Mouse (Mus musculus): ENCODE data around the gene Fam151b. TPM values are rescaled to one million over a fixed set of nuclear protein-coding genes. Genes with fewer than 3 reads are reported as not detected.

Fam151b gene
- 0.17 and 0.27 TPM in 2 replicates for polyA plus RNA-seq (2015; fragmentation: Nextera tagmentation; extraction: Ambion mirVana)

DNA sequence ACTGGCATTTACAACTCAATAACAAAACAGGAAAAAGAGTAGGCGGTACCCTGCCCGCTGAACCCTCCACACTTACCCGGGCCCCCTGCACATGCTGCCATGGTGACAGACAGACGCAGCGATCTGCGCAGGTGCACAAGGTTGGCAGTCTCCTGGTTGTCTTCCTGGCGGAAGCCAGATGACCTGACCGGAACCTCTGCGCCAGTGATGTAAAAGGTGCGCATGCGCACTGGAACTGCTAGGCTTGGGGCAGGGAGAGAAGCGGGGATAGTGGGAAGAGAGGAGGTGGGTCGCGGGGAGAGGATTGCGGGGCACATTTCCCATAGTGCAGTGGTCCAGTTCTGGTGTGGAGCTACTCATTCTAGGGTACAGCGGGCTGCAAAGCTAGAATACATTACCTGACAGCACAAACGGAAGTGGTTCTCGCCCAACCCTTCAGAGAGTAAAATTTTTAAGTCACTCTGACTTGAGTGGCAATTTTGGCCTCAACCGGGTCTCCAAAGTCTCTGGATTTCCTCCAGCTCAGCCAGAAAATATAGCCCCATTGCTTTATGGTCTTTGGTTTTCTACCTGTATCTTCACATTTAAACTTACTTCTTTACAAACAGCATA, at the start of gene Fam151b:
Gene Fam151b, minus strand, starts transcription at position 164 of the 612 bp plus-strand sequence.
- peak; percentile 100 for ATAC-seq (ENCODE audit: low FRiP score)
- Histone ChIP-seq H3K36me3 (peaks cover 5% of the 10 kb centered on the region), H3K27me3 (no peaks in the 10 kb centered on the region), H3K4me2 (peak within 1 kb of the TSS; percentile 63), H3K9me3 (no peaks in the 10 kb centered on the region), H3K4me3 (peak within 1 kb of the TSS; percentile 44), H3K9ac (peak within 1 kb of the TSS; percentile 64), H3K27ac (peak within 1 kb of the TSS; percentile 83), H3K4me1 (replicated peaks) (0 out of 2 replicates have a peak, but pooled peaks cover 4% of the 10 kb centered on the region)
- WGBS: 7% methylated on average over 19 of the region's 19 CpGs

DNA sequence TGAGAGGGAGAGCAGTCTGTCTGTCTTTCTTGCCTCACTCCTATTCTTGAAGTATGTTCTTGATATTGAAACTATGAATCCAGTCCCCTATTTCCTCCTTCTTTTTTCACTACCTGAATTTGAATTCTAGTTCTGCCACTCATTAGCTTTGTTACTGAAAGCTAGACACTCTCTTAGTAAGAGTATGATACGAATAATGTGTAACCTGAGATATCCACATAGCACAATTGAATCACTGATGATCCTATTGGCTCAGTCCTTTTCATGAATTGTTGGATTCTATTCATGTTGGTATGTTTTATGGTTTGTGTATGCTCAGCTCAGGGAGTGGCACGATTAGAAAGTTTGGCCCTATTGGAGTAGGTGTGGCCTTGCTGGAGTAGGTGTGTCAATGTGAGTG, 48.4 kb upstream of the Fam151b start:
- no peaks in the 10 kb centered on the region for H3K36me3 ChIP-seq
- ATAC-seq (ENCODE audit: low FRiP score): no peak
- H3K4me1 ChIP-seq (replicated peaks): peaks cover 12% of the 10 kb centered on the region
- H3K27ac ChIP-seq: no peak overlapping the region
- no peaks in the 10 kb centered on the region for H3K27me3 ChIP-seq
- H3K9me3 ChIP-seq: no peaks in the 10 kb centered on the region
- WGBS: 88% methylated on average over 2 of the region's 2 CpGs
- H3K9ac ChIP-seq: 0 out of 2 replicates have a peak overlapping the region, but pooled peaks have one; percentile 8
- H3K4me3 ChIP-seq: no peak overlapping the region
- no peak overlapping the region for H3K4me2 ChIP-seq

DNA sequence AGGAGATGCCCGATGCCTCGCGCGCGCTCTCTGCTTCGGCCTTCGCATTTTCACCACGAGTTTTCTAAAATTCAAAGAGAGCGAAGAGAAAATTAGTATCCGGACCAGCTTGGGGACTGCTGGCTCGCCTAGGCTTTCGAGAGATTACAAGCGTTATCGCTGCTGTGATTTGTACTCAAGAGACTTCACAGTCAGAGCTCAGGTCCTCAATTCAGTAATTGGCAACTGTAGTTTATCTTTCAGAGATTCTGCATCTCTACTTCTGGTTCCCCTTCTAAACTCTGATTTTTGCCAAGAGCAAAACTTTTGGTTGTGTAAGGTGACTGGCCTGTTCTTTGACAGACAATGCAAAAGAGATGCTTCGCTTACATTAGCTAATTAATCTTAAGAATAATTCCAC, 47.4 kb upstream of the Fam151b start:
- Histone ChIP-seq H3K9me3 (no peaks in the 10 kb centered on the region), H3K27ac (peak overlapping the region; percentile 95), H3K4me3 (peak overlapping the region; percentile 74), H3K4me1 (replicated peaks) (peaks cover 12% of the 10 kb centered on the region), H3K27me3 (no peaks in the 10 kb centered on the region), H3K4me2 (peak overlapping the region; percentile 67), H3K9ac (peak overlapping the region; percentile 84), H3K36me3 (no peaks in the 10 kb centered on the region)
- ATAC-seq (ENCODE audit: low FRiP score): peak; percentile 16; the same call in 1 of the 2 replicates
- 4% methylated on average over 15 of the region's 15 CpGs for WGBS

DNA sequence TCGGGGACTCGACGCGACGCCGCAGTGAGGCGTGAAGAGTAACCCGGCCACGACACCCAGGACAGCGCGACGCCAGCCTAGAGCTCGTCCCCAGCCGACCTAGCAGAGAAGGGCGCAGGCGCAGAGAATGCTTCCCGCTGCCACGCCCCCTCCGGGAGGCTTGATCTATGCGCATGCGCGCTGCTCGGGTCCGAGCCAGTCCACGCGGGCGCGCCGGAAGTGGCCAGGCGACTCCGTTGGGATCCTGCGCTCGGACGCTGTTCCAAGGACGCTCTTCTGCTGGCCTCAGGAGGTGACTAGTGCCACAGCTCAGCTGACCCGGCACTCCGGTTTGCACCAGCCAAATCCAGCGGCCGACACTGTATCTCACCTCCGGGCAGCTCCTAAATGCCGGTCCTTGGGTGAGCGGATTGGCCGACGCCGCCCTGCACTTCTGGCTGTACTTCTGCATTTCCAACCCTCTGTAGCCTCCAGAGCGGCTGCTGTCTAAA, 47.0 kb upstream of the Fam151b start, which contains the start of gene Zfyve16:
Gene Zfyve16, minus strand, starts transcription at position 148 of the 491 bp plus-strand sequence.
- peak; percentile 98 for ATAC-seq (ENCODE audit: low FRiP score)
- WGBS: under 1% methylated on average over 46 of the region's 46 CpGs
- H3K27me3 ChIP-seq: no peaks in the 10 kb centered on the region

DNA sequence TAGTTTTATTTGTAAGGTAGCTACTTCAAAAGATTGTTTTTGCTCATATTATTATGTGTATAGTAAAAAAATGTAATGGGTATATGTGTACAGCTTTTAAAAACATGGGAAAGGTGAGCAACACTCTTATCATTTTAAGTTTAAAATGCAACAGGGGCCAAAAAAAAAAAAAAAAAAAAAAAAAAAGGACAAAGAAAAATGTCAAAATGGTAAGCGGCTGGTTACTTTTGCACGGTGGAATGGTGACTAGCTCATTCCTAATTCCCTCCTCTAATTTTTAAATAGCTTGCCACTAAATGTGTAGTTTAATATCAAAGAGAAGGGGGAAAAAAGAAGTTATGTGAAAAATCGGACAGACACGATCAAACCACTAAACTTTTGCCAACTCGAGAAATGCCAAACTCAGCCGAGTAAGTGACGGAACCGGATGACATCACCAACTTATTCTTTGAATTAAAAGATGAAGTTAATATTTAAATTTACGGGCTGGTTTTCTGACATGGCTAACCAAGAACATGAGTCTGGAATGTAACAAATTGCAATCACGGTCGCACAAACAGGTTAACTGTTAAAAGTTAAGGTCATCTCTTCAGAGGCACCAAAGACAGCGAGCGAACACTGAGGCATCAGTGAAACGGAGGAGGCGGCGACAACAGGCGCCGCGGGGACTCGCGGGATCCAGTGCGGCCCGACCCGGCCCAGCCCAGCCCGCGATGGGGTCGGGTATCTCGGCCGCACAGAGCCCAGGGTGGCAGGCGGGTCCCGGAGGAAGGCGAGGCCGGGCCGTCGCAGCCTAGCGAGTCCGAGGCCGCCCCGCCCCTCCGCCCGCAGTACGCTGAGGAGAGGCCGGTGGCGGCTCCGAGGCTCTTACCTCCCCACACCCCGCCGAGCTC, 46.3 kb upstream of the Fam151b start:
- H3K9me3 ChIP-seq: no peaks in the 10 kb centered on the region
- peak overlapping the region; percentile 84 for H3K9ac ChIP-seq
- peak overlapping the region; percentile 95 for H3K27ac ChIP-seq
- peak overlapping the region; percentile 74 for H3K4me3 ChIP-seq
- H3K27me3 ChIP-seq: no peaks in the 10 kb centered on the region
- H3K4me1 ChIP-seq (replicated peaks): peaks cover 12% of the 10 kb centered on the region
- H3K36me3 ChIP-seq: no peaks in the 10 kb centered on the region
- peak; percentile 93 for ATAC-seq (ENCODE audit: low FRiP score)
- WGBS: 3% methylated on average over 47 of the region's 47 CpGs
- peak overlapping the region; percentile 67 for H3K4me2 ChIP-seq

More for the DNA sequence above, 47.0 kb upstream of the Fam151b start, which contains the start of gene Zfyve16:
- Histone ChIP-seq H3K4me1 (replicated peaks) (peaks cover 12% of the 10 kb centered on the region), H3K4me2 (peak within 1 kb of the TSS; percentile 67), H3K9ac (peak within 1 kb of the TSS; percentile 84), H3K4me3 (peak within 1 kb of the TSS; percentile 74), H3K27ac (peak within 1 kb of the TSS; percentile 95), H3K36me3 (no peaks in the 10 kb centered on the region), H3K9me3 (no peaks in the 10 kb centered on the region)

DNA sequence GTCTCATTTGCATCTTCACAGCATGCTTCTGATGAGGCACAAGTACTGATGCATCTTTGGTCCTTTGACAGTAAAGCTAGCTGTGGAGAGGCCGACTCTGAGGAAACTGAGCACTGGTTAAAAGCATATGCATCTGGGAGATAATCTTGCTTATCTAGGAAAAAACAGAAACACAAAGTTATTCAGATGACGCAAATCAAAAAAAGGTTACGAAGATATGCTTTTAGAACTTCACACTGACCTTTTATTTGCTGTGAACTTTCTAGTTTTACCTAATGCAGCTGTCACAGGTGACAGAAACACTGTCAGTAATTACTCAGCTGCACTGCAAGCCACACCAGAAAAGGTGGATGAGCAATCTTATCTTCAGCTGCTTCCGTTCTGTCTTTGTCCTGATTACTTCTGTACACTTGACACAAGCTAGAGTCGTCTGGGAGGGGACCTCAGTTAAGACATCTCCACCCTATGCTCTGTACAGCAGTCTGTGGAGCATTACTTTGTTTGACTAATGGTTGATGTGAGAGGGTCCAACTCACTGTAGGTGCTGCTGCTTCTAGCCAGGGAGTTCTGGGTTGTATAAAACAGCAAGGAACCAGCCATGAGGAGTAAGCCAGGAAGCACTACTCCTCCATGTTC, 39.5 kb upstream of the Fam151b start:
- no peak overlapping the region for H3K9ac ChIP-seq
- no peak overlapping the region for H3K4me2 ChIP-seq
- H3K9me3 ChIP-seq: no peaks in the 10 kb centered on the region
- no peaks in the 10 kb centered on the region for H3K27me3 ChIP-seq
- 93% methylated on average over 5 of the region's 5 CpGs for WGBS
- no peaks in the 10 kb centered on the region for H3K4me1 ChIP-seq (replicated peaks)
- H3K36me3 ChIP-seq: peaks cover 39% of the 10 kb centered on the region
- H3K4me3 ChIP-seq: no peak overlapping the region
- no peak for ATAC-seq (ENCODE audit: low FRiP score)
- H3K27ac ChIP-seq: no peak overlapping the region

DNA sequence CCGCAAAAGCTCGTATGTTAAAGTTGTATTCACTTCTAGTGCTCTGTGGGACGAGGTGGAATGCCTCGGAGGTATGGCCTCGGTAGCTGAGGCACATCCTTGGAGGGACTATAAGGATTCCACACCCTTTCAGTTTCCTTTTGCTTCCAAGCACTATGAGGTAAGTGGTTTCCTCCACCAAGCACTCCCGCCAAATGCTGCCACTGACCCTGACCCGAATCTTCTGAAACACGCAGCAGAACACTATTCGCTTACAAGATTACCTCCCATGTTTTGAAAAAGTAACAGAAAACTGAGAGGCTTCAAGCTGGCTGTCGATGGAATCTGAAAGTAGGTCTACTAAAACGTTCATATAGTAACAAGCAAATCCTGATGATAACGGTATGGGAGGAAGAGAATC, 21.1 kb upstream of the Fam151b start:
- ATAC-seq (ENCODE audit: low FRiP score): no peak
- no peak overlapping the region for H3K27ac ChIP-seq
- no peaks in the 10 kb centered on the region for H3K27me3 ChIP-seq
- no peak overlapping the region for H3K4me2 ChIP-seq
- H3K4me3 ChIP-seq: no peak overlapping the region
- H3K9me3 ChIP-seq: no peaks in the 10 kb centered on the region
- peaks cover 54% of the 10 kb centered on the region for H3K36me3 ChIP-seq
- no peaks in the 10 kb centered on the region for H3K4me1 ChIP-seq (replicated peaks)
- no peak overlapping the region for H3K9ac ChIP-seq
- WGBS: 91% methylated on average over 12 of the region's 12 CpGs

DNA sequence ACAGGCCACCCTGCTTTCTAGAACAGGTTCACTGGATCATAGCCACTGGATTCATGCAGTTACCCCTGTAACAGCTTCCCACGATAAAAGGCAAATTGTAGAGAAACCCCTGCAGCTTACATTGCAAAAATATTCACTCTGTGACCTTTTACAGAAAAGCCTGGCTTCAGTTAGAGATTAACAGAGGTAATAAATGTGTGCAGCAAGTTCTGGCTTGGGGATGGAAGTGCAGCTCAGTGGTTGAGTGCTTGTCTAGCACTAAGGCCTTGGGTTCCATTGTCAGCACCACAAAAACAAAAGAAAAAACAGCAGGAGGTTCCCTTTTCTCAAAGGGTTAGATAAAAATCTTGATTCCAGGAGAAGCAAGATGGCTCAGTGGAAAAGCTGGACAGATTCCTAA, 8.1 kb upstream of the Fam151b start:
- WGBS: 89% methylated on average over 1 of the region's 1 CpGs

DNA sequence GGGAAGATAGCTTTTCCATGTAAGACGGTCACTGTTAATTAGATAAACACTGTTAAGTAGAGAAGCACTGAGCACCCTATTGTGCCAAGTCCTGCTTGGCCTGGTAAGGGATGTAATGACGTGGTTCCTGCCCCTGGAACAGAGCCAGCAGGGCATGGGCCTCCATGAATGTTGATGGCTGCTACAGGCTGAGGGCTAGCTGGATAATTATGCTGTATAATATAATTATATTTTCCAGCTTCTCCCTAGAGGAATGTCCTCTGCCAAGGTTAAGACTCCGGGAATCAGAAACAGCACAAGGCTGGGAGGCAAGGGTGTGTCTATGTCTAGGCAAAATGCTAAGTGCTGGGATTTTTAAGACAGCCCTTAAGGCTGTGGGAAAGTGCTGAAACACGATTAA, 7.0 kb upstream of the Fam151b start:
- no peak overlapping the region for H3K4me3 ChIP-seq
- H3K27ac ChIP-seq: peak overlapping the region; percentile 12; the same call in 1 of the 2 replicates
- 67% methylated on average over 4 of the region's 4 CpGs for WGBS
- H3K9me3 ChIP-seq: no peaks in the 10 kb centered on the region
- H3K27me3 ChIP-seq: no peaks in the 10 kb centered on the region
- peaks cover 28% of the 10 kb centered on the region for H3K36me3 ChIP-seq
- H3K4me2 ChIP-seq: no peak overlapping the region
- H3K9ac ChIP-seq: no peak overlapping the region
- 0 out of 2 replicates have a peak, but pooled peaks cover 4% of the 10 kb centered on the region for H3K4me1 ChIP-seq (replicated peaks)
- 0 out of 2 replicates have a peak, but pooled peaks have one; percentile 52 for ATAC-seq (ENCODE audit: low FRiP score)

More for the DNA sequence above, 8.1 kb upstream of the Fam151b start:
- no peak for ATAC-seq (ENCODE audit: low FRiP score)
- no peak overlapping the region for H3K4me3 ChIP-seq
- H3K27me3 ChIP-seq: no peaks in the 10 kb centered on the region
- H3K4me1 ChIP-seq (replicated peaks): 0 out of 2 replicates have a peak, but pooled peaks cover 4% of the 10 kb centered on the region
- no peak overlapping the region for H3K9ac ChIP-seq
- peaks cover 26% of the 10 kb centered on the region for H3K36me3 ChIP-seq
- H3K9me3 ChIP-seq: no peaks in the 10 kb centered on the region
- H3K27ac ChIP-seq: no peak overlapping the region
- H3K4me2 ChIP-seq: no peak overlapping the region

DNA sequence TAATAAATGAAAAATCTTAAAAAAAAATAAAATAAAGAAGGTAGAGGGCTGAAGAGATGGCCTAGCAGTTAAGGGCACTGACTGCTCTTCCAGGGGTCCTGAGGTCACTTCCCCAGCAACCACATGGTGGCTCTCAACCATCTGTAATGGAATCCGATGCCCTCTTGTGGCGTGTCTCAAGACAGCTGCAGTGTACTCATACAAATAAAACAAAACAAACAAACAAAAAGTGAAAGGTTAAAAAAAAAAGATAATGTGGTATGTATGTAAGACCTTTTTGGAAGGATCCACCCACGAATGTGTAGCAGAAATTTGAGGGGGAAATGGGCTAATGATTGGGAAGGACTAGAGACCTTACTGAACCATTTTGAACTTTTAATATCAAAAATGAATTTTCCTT, 467 bp downstream of the Fam151b start:
- H3K9me3 ChIP-seq: no peaks in the 10 kb centered on the region
- H3K36me3 ChIP-seq: peaks cover 5% of the 10 kb centered on the region
- WGBS: 3% methylated on average over 3 of the region's 3 CpGs
- peak overlapping the region; percentile 64 for H3K9ac ChIP-seq
- H3K4me1 ChIP-seq (replicated peaks): 0 out of 2 replicates have a peak, but pooled peaks cover 4% of the 10 kb centered on the region
- peak overlapping the region; percentile 63 for H3K4me2 ChIP-seq
- H3K4me3 ChIP-seq: peak overlapping the region; percentile 44
- H3K27ac ChIP-seq: peak overlapping the region; percentile 83; the same call in 1 of the 2 replicates
- no peaks in the 10 kb centered on the region for H3K27me3 ChIP-seq
- peak; percentile 76 for ATAC-seq (ENCODE audit: low FRiP score)

DNA sequence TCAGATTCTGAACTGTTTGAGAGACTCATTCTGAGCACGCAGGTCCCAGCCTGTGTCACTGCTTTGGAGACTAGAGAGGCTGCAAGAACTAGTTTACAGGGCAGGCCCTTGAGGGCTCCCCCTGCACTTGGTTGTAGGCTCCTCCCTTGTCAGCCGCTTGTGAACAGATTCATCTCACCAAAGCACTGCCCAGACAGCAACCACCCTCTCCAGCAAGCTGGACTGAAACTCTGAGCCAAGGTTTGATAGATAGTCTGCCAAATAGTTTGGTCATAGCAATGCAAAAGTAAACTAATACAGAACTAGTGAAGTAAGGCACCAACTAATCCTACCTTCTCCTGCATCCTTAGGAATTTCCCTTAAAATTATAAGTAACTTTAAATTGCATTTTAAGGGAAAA, 13.7 kb downstream of the Fam151b start:
- Histone ChIP-seq H3K4me2 (no peak overlapping the region), H3K9ac (no peak overlapping the region), H3K4me3 (no peak overlapping the region), H3K27ac (no peak overlapping the region), H3K36me3 (peaks cover 25% of the 10 kb centered on the region; the same call in 1 of the 2 replicates), H3K4me1 (replicated peaks) (no peaks in the 10 kb centered on the region), H3K9me3 (no peaks in the 10 kb centered on the region), H3K27me3 (no peaks in the 10 kb centered on the region)
- no peak for ATAC-seq (ENCODE audit: low FRiP score)
- 77% methylated on average over 2 of the region's 2 CpGs for WGBS
